Mouse (Mus musculus): ENCODE data around the gene Cacna1h.

GRCm38 (mm10) chr17:25424526-25425080, 9.0 kb downstream of the Cacna1h start:
- TF ChIP-seq POLR2A (IDR thresholded peaks at IDR 0.05; ENCODE audit: insufficient read depth, low read depth, low read length) (no peak), CTCF (IDR thresholded peaks at IDR 0.05; ENCODE audit: insufficient read depth, low read depth, low read length) (no peak)

Measured in olfactory bulb, adult 2 months (tissue).